Mouse (Mus musculus) heart, embryonic 12.5 days (tissue): Measurements from ENCODE around the gene Chst5. TPM values are rescaled to one million over a fixed set of nuclear protein-coding genes. Genes with fewer than 3 reads are reported as not detected.
A peak's percentile ranks its signal among the peaks of the same experiment; 100 is the strongest.

Experiments
- ATAC-seq: fragments of 200-750 bp; cut with Nextera tagmentation; 2 replicates; pipeline ENCODE4 v1.8.0; 2017; ENCODE audit warnings: moderate TSS enrichment, moderate library complexity; ENCODE audit not compliant: insufficient number of reproducible peaks, low FRiP score
- H3K27ac ChIP-seq: fragments of 300-500 bp; sonication (generic); 2 replicates; pipeline ENCODE4 v1.5.1; 2016; ENCODE audit warnings: mild to moderate bottlenecking, moderate library complexity; ENCODE audit not compliant: poor library complexity, severe bottlenecking
- H3K27me3 ChIP-seq: fragments of 300-500 bp; sonication (generic); replicated peaks from 2 replicates; pipeline ENCODE4 v1.6.1; 2016; ENCODE audit warnings: mild to moderate bottlenecking, moderate library complexity
- H3K36me3 ChIP-seq: fragments of 300-500 bp; sonication (generic); 2 replicates; pipeline ENCODE4 v1.6.1; 2016; ENCODE audit warnings: mild to moderate bottlenecking, moderate library complexity
- H3K4me1 ChIP-seq: fragments of 300-500 bp; sonication (generic); replicated peaks from 2 replicates; pipeline ENCODE4 v1.6.1; 2016; ENCODE audit warnings: mild to moderate bottlenecking
- H3K4me2 ChIP-seq: fragments of 300-500 bp; sonication (generic); 2 replicates; pipeline ENCODE4 v1.6.1; 2016; ENCODE audit warnings: mild to moderate bottlenecking, moderate library complexity
- H3K4me3 ChIP-seq: fragments of 300-500 bp; sonication (generic); 2 replicates; pipeline ENCODE4 v1.5.1; 2016; ENCODE audit warnings: mild to moderate bottlenecking
- H3K9ac ChIP-seq: fragments of 300-500 bp; sonication (generic); 2 replicates; pipeline ENCODE4 v1.6.1; 2016; ENCODE audit warnings: mild to moderate bottlenecking, moderate library complexity
- H3K9me3 ChIP-seq: fragments of 300-500 bp; sonication (generic); replicated peaks from 2 replicates; pipeline ENCODE4 v1.6.1; 2016; ENCODE audit warnings: mild to moderate bottlenecking, moderate library complexity
- WGBS: fragments of 180-500 bp; shearing (Covaris S2); methylation state at CpG from one replicate; pipeline ENCODE4 v1.1.7; 2016; 5-methylcytosine and 5-hydroxymethylcytosine counted together
- polyA plus RNA-seq: library from polyadenylated mRNA; unstranded; fragments of >200 nt; fragmentation: Nextera tagmentation; extraction: Ambion mirVana; gene quantifications from 2 replicates; pipeline ENCODE4 v1.2.1, GENCODE M21; 2016

Chst5 gene
- polyA plus RNA-seq, 1 experiment from 2014 or later: 0.45 TPM

DNA sequence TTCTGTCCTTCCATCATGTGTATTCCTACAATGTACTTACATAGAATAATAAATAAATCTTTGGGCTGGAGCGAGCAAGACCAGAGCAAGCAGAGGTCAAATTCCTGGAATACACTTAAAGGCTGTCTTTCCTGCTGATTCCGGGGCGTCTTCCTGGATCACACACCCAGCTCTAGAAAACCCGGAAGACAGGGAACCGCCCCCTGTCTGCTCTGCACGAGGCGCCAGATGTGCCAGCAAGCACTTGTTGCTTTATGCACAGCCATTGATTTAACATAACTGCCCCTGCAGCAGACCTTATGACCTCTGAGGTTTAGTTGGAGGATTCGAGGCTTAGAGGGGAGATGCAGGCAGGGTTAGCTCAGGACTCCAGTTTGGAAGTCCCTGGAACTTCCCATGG lies 18.3 kb downstream of the Chst5 start:
- Histone ChIP-seq H3K4me1 (peaks cover 17% of the 10 kb centered on the region), H3K9me3 (peaks cover 3% of the 10 kb centered on the region; the same call in 1 of the 2 replicates), H3K4me2 (no peak overlapping the region), H3K27me3 (peaks cover 49% of the 10 kb centered on the region), H3K36me3 (no peaks in the 10 kb centered on the region), H3K27ac (no peak overlapping the region), H3K9ac (no peak overlapping the region), H3K4me3 (no peak overlapping the region)
- WGBS: 27% methylated on average over 8 of the region's 8 CpGs
- ATAC-seq: no peak

DNA sequence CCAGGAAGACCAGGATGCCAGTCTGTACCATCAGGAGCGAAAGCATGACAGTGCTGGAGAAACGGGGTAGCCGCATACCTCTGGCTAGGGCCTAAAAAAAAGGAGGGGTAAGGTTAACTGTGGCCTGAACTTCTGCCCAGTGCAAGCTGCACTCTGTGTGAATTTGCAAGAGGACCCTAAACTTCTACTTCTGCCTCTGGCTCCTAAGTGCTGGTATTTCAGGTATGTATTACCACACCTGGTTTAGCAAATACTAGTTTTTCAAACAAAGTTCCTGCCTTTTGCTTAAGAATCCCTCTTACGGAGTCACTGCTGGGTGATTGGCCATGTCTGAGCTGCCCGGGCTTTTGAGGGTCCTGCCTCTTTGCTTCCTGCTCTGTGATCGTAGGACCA lies 19.3 kb downstream of the Chst5 start:
- Histone ChIP-seq H3K4me3 (no peak overlapping the region), H3K4me1 (peaks cover 17% of the 10 kb centered on the region), H3K9me3 (peaks cover 3% of the 10 kb centered on the region; the same call in 1 of the 2 replicates), H3K9ac (no peak overlapping the region), H3K27ac (no peak overlapping the region), H3K4me2 (no peak overlapping the region), H3K36me3 (no peaks in the 10 kb centered on the region), H3K27me3 (peaks cover 58% of the 10 kb centered on the region)
- no peak for ATAC-seq
- WGBS: 59% methylated on average over 6 of the region's 6 CpGs

DNA sequence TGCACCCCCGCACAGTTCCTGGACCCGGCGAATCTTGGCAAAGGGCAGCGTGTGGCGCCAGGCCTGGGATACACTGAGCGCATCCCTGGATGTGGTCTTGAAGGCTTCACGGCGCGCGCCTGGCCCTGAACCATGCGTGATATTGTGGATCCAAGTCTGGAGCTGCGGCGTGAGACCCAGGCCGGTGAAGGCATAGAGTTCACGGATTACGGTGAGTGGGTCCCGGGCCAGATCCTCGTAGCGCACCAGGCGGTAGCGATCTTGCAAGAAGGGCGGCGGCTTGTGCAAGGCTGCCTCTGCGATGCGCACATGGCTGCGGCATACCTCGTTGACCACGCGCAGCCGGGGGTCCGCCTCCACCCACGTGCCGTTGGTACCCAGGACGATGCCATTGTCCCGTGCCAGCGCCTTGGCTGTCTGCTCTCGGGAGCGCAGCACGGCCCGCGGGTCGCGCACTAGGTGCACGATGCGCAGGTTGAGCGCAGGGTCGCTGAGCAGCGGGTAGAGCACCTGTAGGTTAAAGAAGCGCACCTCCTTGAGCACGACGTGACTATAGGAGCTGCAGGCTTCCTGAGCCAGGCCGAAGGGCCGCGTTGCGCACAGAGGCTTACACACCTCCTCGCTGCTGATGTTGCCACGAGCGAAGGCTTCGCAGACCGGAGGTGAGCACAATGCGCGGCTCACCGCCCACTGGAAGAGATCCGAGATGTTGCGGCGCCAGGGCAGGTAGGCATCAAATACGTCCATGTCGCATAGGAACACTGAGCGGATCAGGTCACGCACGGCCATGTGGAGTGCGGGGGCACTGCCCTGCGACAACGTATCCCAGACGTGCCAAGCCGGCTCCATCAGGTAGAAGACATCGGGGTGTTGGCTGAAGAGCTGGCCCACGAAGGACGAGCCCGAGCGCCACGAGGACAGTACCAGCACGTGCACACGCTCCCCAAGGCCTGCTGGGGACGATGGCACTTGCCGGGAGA lies 20.0 kb downstream of the Chst5 start:
- peaks cover 3% of the 10 kb centered on the region; the same call in 1 of the 2 replicates for H3K9me3 ChIP-seq
- peaks cover 58% of the 10 kb centered on the region for H3K27me3 ChIP-seq
- H3K9ac ChIP-seq: no peak overlapping the region
- no peaks in the 10 kb centered on the region for H3K36me3 ChIP-seq
- H3K4me1 ChIP-seq: peaks cover 17% of the 10 kb centered on the region
- H3K4me3 ChIP-seq: peak overlapping the region; percentile 26
- peak overlapping the region; percentile 62 for H3K4me2 ChIP-seq
- no peak for ATAC-seq
- 12% methylated on average over 86 of the region's 86 CpGs for WGBS
- no peak overlapping the region for H3K27ac ChIP-seq

DNA sequence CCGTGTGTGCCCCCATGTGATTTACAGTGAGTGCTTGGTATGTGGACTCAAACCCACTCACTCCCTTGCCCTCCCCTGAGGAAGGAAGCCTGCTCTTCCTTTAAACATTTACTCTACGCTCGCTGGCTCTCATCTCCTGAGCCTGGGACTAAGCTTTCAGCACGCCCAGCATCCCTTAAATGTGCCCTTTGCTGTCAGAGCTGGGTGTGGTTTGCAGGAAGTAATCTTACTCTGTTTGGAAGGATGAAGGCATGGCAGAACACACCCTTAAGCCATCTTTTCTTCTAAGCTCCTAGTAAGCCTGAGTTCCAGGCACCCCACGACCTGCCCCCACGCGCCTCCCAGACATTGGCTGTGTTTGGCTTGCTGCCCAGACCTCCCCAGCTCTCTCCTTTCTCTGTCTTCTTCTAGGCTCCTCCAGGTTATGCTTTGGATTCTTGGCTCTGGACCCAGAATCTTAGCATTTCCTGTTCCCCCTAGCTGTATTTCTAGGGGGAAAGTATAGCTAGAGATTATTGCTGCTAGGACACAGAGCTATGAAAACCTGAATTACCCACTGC lies 22.1 kb downstream of the Chst5 start:
- H3K9me3 ChIP-seq: no peaks in the 10 kb centered on the region
- ATAC-seq: no peak
- peaks cover 17% of the 10 kb centered on the region for H3K4me1 ChIP-seq
- H3K27me3 ChIP-seq: peaks cover 58% of the 10 kb centered on the region
- H3K4me2 ChIP-seq: no peak overlapping the region
- H3K9ac ChIP-seq: no peak overlapping the region
- WGBS: 32% methylated on average over 7 of the region's 7 CpGs
- H3K36me3 ChIP-seq: no peaks in the 10 kb centered on the region
- H3K27ac ChIP-seq: no peak overlapping the region
- H3K4me3 ChIP-seq: no peak overlapping the region

DNA sequence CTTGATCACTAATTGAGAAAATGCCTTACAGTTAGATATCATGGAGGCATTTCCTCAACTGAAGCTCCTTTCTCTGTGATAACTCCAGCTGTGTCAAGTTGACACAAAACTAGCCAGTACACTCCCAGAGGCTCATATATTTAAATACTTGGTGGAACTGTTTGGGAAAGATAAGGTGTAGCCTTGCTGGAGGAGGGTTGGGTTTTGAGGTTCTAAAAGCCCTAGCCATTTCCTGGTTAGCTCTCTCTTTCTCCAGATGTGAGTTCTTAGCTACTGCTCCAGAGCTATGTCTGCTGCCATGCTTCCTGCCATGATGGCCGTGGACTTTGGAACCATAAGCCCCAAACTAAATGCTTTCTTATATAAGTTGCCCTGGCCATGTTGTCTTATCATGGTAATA lies 22.8 kb downstream of the Chst5 start:
- H3K27me3 ChIP-seq: peaks cover 57% of the 10 kb centered on the region
- no peak for ATAC-seq
- no peak overlapping the region for H3K4me3 ChIP-seq
- H3K36me3 ChIP-seq: no peaks in the 10 kb centered on the region
- no peaks in the 10 kb centered on the region for H3K9me3 ChIP-seq
- peaks cover 17% of the 10 kb centered on the region for H3K4me1 ChIP-seq
- no peak overlapping the region for H3K4me2 ChIP-seq
- H3K27ac ChIP-seq: no peak overlapping the region
- 71% methylated on average over 1 of the region's 1 CpGs for WGBS
- H3K9ac ChIP-seq: no peak overlapping the region

DNA sequence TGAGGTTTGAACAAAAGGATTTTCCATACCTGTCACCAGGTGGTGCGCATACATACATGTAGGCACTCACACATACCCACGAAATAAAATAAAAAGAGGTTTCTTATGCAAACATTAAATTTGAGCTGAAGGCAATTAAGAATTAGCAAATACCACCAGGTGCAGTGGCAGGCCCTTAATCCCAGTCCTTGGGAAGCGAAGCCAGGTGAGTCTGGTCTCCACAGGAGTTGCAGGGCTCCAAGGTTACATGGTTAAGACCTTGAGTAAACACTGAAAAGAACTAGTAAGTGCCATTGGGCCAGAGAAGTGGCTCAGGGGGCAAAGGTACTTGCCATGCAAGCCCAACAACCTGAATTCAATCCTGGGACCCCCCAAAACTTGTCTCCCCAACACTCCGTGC lies 26.6 kb downstream of the Chst5 start:
- H3K4me3 ChIP-seq: no peak overlapping the region
- H3K4me2 ChIP-seq: no peak overlapping the region
- peaks cover 7% of the 10 kb centered on the region; the same call in 1 of the 2 replicates for H3K4me1 ChIP-seq
- no peaks in the 10 kb centered on the region for H3K36me3 ChIP-seq
- H3K27ac ChIP-seq: no peak overlapping the region
- no peak for ATAC-seq
- H3K27me3 ChIP-seq: peaks cover 20% of the 10 kb centered on the region
- WGBS: 86% methylated on average over 4 of the region's 4 CpGs
- no peak overlapping the region for H3K9ac ChIP-seq
- H3K9me3 ChIP-seq: no peaks in the 10 kb centered on the region

DNA sequence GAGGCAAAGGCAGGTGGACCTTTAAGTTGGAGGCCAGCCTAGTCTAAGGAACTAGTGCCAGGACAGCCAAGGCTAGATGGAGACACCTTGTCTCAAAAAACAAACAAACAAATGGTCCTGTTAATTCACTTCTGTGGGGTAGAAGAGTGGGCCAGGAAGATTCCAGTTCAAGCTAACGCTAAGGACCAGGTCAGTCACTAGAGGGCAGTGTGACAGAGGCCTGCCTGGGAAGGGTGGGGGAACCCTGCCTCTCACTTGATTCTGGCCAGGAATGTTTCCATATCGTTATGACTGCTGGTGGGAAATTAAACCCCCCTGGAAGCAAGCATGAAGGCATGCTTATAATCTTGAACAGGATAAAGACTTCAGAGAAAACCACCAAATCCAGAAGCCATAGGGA lies 28.7 kb downstream of the Chst5 start:
- Histone ChIP-seq H3K4me1 (no peaks in the 10 kb centered on the region), H3K9ac (no peak overlapping the region), H3K4me2 (no peak overlapping the region), H3K4me3 (no peak overlapping the region), H3K27ac (no peak overlapping the region), H3K36me3 (no peaks in the 10 kb centered on the region), H3K27me3 (peaks cover 6% of the 10 kb centered on the region), H3K9me3 (no peaks in the 10 kb centered on the region; the same call in 1 of the 2 replicates)
- ATAC-seq: no peak
- WGBS: 3% methylated on average over 2 of the region's 2 CpGs

DNA sequence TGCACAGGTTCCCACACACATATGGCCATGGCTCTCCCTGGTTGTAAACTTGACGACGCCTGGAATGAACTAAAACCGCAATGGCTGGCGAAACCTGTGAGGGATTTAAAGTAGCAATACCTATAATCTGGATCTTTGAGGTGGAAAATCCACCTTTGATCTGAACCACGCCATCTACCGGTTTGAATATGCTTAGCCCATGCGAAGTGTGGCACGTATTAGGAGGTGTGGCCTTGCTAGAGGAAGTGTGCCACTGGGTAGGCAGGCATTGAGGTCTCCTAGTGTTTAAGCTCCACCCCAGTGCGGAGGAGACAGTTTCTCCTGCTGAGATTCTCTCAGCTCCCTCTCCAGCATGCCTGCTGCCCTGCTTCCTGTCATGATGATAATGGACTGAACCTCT lies 32.5 kb downstream of the Chst5 start:
- Histone ChIP-seq H3K4me1 (peaks cover 4% of the 10 kb centered on the region), H3K9ac (no peak overlapping the region), H3K27me3 (no peaks in the 10 kb centered on the region), H3K9me3 (no peaks in the 10 kb centered on the region; the same call in 1 of the 2 replicates), H3K27ac (no peak overlapping the region), H3K36me3 (peaks cover 3% of the 10 kb centered on the region; the same call in 1 of the 2 replicates), H3K4me2 (no peak overlapping the region), H3K4me3 (no peak overlapping the region)
- WGBS: 62% methylated on average over 9 of the region's 9 CpGs
- ATAC-seq: no peak

DNA sequence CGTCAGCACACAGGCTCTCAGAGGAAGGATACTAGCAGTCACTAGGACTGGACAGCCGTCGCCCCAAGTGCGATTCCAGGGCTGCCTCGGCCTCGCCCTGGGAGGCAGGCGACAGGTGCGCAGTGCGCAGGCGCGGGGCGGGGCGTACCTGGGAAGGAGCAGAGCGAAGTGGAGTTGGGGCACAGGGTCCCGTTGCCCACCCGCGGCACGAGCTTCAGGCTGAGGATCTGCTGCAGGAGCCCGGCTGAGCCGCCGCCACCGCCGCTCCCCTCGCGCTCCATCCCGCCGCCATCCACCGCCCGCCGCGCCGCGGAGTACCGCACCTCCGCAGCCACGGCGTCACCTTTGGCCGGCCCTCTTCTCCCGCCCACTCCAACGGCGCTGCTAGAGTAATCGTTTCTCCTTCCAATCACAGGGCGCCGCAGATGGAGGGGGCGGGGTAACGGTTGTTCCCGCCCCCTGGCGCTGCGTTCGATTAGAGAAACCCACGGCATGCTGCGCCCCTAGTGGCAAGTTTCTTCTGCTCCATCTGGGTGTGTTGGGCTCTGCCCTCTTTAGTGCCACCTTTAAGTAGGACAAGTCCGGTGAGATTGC lies 33.8 kb downstream of the Chst5 start, which contains the start of gene Tmem170:
TSS of gene Tmem170 (minus strand) at position 396 of the 594 bp plus-strand sequence.
- Histone ChIP-seq H3K36me3 (peaks cover 6% of the 10 kb centered on the region; the same call in 1 of the 2 replicates), H3K9ac (peak within 1 kb of the TSS; percentile 82), H3K9me3 (no peaks in the 10 kb centered on the region; the same call in 1 of the 2 replicates), H3K4me2 (peak within 1 kb of the TSS; percentile 93), H3K27me3 (no peaks in the 10 kb centered on the region), H3K27ac (peak within 1 kb of the TSS; percentile 44; the same call in 1 of the 2 replicates), H3K4me3 (peak within 1 kb of the TSS; percentile 68), H3K4me1 (peaks cover 4% of the 10 kb centered on the region)
- ATAC-seq: peak; percentile 99
- WGBS: under 1% methylated on average over 53 of the region's 53 CpGs

DNA sequence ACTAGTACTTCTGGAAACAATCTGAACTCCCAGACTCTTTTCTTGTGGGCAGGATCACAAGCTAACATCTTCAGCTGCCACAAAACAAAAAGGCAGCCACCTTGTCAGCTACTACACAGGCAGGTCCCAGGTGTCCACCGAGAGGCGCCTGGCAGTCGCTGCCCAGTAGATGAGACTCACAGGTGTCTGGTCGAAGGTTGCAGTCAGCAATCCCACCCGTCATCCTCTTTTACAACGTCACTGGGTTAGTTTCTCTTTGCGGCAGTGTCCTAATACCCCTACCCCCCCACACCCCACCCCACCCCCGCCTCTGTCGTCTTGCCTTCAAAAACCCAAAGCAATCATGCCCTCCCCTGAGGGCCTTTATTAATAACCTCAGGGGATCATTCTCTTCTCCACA lies 34.5 kb downstream of the Chst5 start:
- WGBS: 21% methylated on average over 9 of the region's 9 CpGs
- peak overlapping the region; percentile 44; the same call in 1 of the 2 replicates for H3K27ac ChIP-seq
- peaks cover 4% of the 10 kb centered on the region for H3K4me1 ChIP-seq
- H3K4me2 ChIP-seq: peak overlapping the region; percentile 93
- H3K4me3 ChIP-seq: peak overlapping the region; percentile 68
- peak overlapping the region; percentile 82 for H3K9ac ChIP-seq
- no peak for ATAC-seq
- H3K36me3 ChIP-seq: peaks cover 8% of the 10 kb centered on the region; the same call in 1 of the 2 replicates
- H3K27me3 ChIP-seq: no peaks in the 10 kb centered on the region
- no peaks in the 10 kb centered on the region; the same call in 1 of the 2 replicates for H3K9me3 ChIP-seq

DNA sequence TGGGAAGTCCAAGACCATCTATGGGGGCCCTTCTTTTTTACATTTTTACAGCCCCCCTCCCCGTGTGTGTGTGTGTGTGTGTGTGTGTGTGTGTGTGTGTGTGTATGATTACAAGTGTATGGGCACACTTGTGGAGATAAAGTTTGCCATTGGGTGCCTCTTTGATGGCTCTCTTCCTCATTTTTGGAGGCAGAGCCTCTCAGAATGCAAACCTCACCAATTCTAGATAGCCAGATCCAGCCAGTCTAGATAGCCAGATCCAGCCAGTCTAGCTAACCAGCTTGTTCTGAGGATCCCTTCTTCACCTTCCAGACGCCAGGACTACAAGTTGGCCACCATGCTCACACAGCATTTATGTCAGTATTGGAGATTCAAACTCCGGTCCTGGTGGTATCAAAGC lies 39.0 kb downstream of the Chst5 start:
- 75% methylated on average over 3 of the region's 3 CpGs for WGBS
- H3K4me1 ChIP-seq: peaks cover 4% of the 10 kb centered on the region
- H3K4me3 ChIP-seq: no peak overlapping the region
- H3K27ac ChIP-seq: no peak overlapping the region
- peaks cover 12% of the 10 kb centered on the region for H3K36me3 ChIP-seq
- no peak for ATAC-seq
- H3K4me2 ChIP-seq: no peak overlapping the region
- H3K9me3 ChIP-seq: no peaks in the 10 kb centered on the region
- no peak overlapping the region for H3K9ac ChIP-seq
- no peaks in the 10 kb centered on the region for H3K27me3 ChIP-seq
